Mouse (Mus musculus): ENCODE measurements around the gene Qars. TPM values are rescaled to one million over a fixed set of nuclear protein-coding genes. Genes with fewer than 3 reads are reported as not detected.
A peak's percentile ranks its signal among the peaks of the same experiment; 100 is the strongest.

Qars gene
- polyA plus RNA-seq, 1 experiment from 2014 or later: 70.8 TPM

GRCm38 (mm10) chr9:108516380-108517251 is 9.1 kb downstream of the Qars start, which contains the start of gene Qrich1:
TSS of gene Qrich1 (plus strand) at chr9:108516806.
- peaks cover 47% of the 10 kb centered on the region for H3K36me3 ChIP-seq (ENCODE audit: control insufficient read depth, insufficient read depth, low read length)
- H3K9me3 ChIP-seq (ENCODE audit: control insufficient read depth, low read length): no peaks in the 10 kb centered on the region
- H3K27ac ChIP-seq (replicated peaks; ENCODE audit: low read depth, low read length): peak within 1 kb of the TSS; percentile 99
- 1% methylated on average over 55 of the region's 55 CpGs for WGBS
- ATAC-seq (ENCODE audit: low FRiP score, low TSS enrichment): peak; percentile 96
- peak within 1 kb of the TSS; percentile 95 for H3K9ac ChIP-seq (replicated peaks; ENCODE audit: low read length)
- H3K4me2 ChIP-seq (ENCODE audit: low read length): peak within 1 kb of the TSS; percentile 86
- peak within 1 kb of the TSS; percentile 84 for H3K4me3 ChIP-seq (replicated peaks; ENCODE audit: low read depth, low read length)
- peaks cover 23% of the 10 kb centered on the region for H3K4me1 ChIP-seq (ENCODE audit: control insufficient read depth, insufficient read depth, low read length)
- peak; percentile 99 for DNase-seq
- no peaks in the 10 kb centered on the region for H3K27me3 ChIP-seq (ENCODE audit: control insufficient read depth, insufficient read depth, low read length)

DNA sequence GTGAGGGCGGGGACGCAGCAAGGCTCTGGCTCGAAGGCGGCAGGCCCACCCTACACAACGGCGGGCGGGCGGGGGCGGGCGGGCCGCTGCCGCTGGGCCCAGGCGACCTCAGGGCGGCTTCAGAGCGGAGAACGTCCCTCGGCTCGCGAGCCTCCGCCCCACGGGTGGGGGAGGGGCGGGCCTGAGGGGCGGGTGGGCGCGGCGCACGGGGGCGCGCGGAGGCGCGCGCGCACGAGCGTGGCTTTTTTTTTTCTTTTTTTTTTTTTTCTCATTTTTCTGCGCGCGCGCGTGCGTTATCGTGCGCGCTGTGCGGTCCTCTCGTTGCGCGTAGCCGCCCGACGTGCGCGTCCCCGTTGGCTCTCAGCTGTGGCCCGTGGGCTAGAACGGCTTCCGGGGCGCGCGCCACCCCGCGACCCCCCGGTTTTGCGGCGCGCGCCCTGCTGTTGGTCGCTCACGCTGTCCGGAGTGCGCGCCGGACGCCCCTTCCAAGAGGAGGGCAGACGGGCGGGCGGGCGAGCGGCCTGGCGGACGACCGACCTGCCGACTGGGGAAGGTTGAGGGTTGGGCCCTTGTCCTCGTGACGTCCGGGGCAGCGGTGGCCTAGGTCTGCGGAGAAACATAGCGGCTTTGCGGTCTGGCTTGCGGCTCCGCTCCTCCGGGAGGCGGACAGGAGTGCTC is 9.9 kb downstream of the Qars start:
- H3K4me2 ChIP-seq (ENCODE audit: low read length): peak overlapping the region; percentile 86
- ATAC-seq (ENCODE audit: low FRiP score, low TSS enrichment) (peak; percentile 79), DNase-seq (peak; percentile 95)
- no peaks in the 10 kb centered on the region for H3K27me3 ChIP-seq (ENCODE audit: control insufficient read depth, insufficient read depth, low read length)
- H3K9me3 ChIP-seq (ENCODE audit: control insufficient read depth, low read length): no peaks in the 10 kb centered on the region
- peak overlapping the region; percentile 84 for H3K4me3 ChIP-seq (replicated peaks; ENCODE audit: low read depth, low read length)
- peak overlapping the region; percentile 95 for H3K9ac ChIP-seq (replicated peaks; ENCODE audit: low read length)
- peaks cover 23% of the 10 kb centered on the region for H3K4me1 ChIP-seq (ENCODE audit: control insufficient read depth, insufficient read depth, low read length)
- peaks cover 39% of the 10 kb centered on the region for H3K36me3 ChIP-seq (ENCODE audit: control insufficient read depth, insufficient read depth, low read length)
- peak overlapping the region; percentile 99 for H3K27ac ChIP-seq (replicated peaks; ENCODE audit: low read depth, low read length)
- under 1% methylated on average over 74 of the region's 95 CpGs for WGBS

- peaks cover 34% of the 10 kb centered on the region for H3K36me3 ChIP-seq (ENCODE audit: control insufficient read depth, insufficient read depth, low read length)
- ATAC-seq (ENCODE audit: low FRiP score, low TSS enrichment) (no peak), DNase-seq (peak; percentile 75)
- peak overlapping the region; percentile 99 for H3K27ac ChIP-seq (replicated peaks; ENCODE audit: low read depth, low read length)
- H3K4me3 ChIP-seq (replicated peaks; ENCODE audit: low read depth, low read length): peak overlapping the region; percentile 84
- WGBS: under 1% methylated on average over 13 of the region's 13 CpGs
- H3K27me3 ChIP-seq (ENCODE audit: control insufficient read depth, insufficient read depth, low read length): no peaks in the 10 kb centered on the region
- peak overlapping the region; percentile 86 for H3K4me2 ChIP-seq (ENCODE audit: low read length)
- H3K9me3 ChIP-seq (ENCODE audit: control insufficient read depth, low read length): no peaks in the 10 kb centered on the region
- H3K4me1 ChIP-seq (ENCODE audit: control insufficient read depth, insufficient read depth, low read length): peaks cover 23% of the 10 kb centered on the region
- H3K9ac ChIP-seq (replicated peaks; ENCODE audit: low read length): peak overlapping the region; percentile 95
Observed at GRCm38 (mm10) chr9:108517931-108518332, 10.4 kb downstream of the Qars start.

DNA sequence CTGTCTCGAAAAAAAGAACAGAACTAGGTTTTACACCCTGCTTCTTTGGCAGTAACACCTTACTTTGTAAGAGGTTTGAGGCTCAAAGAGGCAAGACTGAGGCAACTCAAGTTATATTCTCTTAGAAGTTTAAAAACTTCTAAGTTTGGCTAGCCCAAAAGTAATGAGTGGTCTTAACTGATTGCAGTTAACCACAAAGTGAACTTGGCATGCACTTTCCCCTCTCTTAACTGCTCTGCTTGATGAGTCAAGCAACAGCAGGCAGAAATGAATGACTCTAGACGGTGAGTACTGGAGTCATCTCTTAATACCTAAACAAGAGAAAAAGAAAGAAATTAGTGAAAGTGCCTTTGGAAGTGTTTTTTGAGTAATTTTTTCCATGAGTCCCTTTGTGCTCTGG is 14.1 kb downstream of the Qars start:
- WGBS: 95% methylated on average over 2 of the region's 2 CpGs
- no peak overlapping the region for H3K27ac ChIP-seq (replicated peaks; ENCODE audit: low read depth, low read length)
- DNase-seq (no peak), ATAC-seq (ENCODE audit: low FRiP score, low TSS enrichment) (no peak)
- no peak overlapping the region for H3K4me2 ChIP-seq (ENCODE audit: low read length)
- H3K9ac ChIP-seq (replicated peaks; ENCODE audit: low read length): no peak overlapping the region
- H3K4me3 ChIP-seq (replicated peaks; ENCODE audit: low read depth, low read length): no peak overlapping the region
- H3K27me3 ChIP-seq (ENCODE audit: control insufficient read depth, insufficient read depth, low read length): no peaks in the 10 kb centered on the region
- H3K9me3 ChIP-seq (ENCODE audit: control insufficient read depth, low read length): no peaks in the 10 kb centered on the region
- H3K4me1 ChIP-seq (ENCODE audit: control insufficient read depth, insufficient read depth, low read length): peaks cover 16% of the 10 kb centered on the region
- H3K36me3 ChIP-seq (ENCODE audit: control insufficient read depth, insufficient read depth, low read length): peaks cover 14% of the 10 kb centered on the region

DNA sequence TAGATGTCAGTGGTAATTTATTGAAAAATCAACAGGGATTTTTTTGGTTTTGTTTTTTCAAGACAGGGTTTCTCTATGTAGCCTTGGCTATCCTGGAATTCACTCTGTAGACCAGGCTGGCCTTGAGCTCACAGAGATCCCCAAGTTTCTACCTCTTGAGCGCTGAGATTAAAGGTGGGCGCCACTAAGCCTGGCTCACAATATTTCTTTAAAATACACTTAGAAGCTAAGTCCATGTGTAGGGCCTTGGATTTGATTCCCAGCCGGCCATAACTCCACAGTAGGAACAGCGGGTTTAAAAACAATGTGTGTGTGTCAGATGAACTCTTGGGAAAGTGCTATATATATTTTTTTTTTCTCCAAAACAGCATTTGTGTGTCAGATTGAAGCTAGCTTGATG is 15.8 kb downstream of the Qars start:
- DNase-seq (no peak), ATAC-seq (ENCODE audit: low FRiP score, low TSS enrichment) (no peak)
- Histone ChIP-seq H3K4me1 (ENCODE audit: control insufficient read depth, insufficient read depth, low read length) (peaks cover 16% of the 10 kb centered on the region), H3K4me2 (ENCODE audit: low read length) (no peak overlapping the region), H3K27ac (replicated peaks; ENCODE audit: low read depth, low read length) (no peak overlapping the region), H3K27me3 (ENCODE audit: control insufficient read depth, insufficient read depth, low read length) (no peaks in the 10 kb centered on the region), H3K4me3 (replicated peaks; ENCODE audit: low read depth, low read length) (no peak overlapping the region), H3K36me3 (ENCODE audit: control insufficient read depth, insufficient read depth, low read length) (peaks cover 14% of the 10 kb centered on the region), H3K9me3 (ENCODE audit: control insufficient read depth, low read length) (no peaks in the 10 kb centered on the region), H3K9ac (replicated peaks; ENCODE audit: low read length) (no peak overlapping the region)
- 96% methylated on average over 4 of the region's 4 CpGs for WGBS

GRCm38 (mm10) chr9:108525400-108525799 is 17.9 kb downstream of the Qars start:
- Histone ChIP-seq H3K4me2 (ENCODE audit: low read length) (no peak overlapping the region), H3K4me1 (ENCODE audit: control insufficient read depth, insufficient read depth, low read length) (0 out of 2 replicates have a peak, but pooled peaks cover 1% of the 10 kb centered on the region), H3K9me3 (ENCODE audit: control insufficient read depth, low read length) (no peaks in the 10 kb centered on the region), H3K27me3 (ENCODE audit: control insufficient read depth, insufficient read depth, low read length) (no peaks in the 10 kb centered on the region), H3K9ac (replicated peaks; ENCODE audit: low read length) (no peak overlapping the region), H3K4me3 (replicated peaks; ENCODE audit: low read depth, low read length) (no peak overlapping the region), H3K36me3 (ENCODE audit: control insufficient read depth, insufficient read depth, low read length) (peaks cover 27% of the 10 kb centered on the region), H3K27ac (replicated peaks; ENCODE audit: low read depth, low read length) (no peak overlapping the region)
- 98% methylated on average over 3 of the region's 3 CpGs for WGBS
- ATAC-seq (ENCODE audit: low FRiP score, low TSS enrichment) (no peak), DNase-seq (no peak)

DNA sequence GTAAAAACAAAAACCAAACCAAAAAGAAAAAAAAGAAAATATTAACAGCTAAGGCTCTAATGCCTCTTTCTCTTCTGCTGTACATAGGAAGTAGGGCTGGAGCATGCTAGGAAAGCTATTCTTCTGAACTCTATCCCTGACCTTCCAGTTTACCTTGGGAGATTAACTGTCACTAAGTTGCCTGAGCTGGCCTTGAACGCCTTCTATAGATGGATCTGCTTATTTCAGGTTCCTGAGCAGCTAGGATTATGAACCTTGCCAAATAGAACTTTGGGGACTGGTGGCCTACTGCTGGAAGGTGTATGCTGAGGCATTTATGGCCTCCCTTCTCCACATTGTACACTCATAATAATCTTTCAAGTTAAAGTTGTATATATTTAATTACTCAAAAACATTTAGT is 23.4 kb downstream of the Qars start:
- no peak overlapping the region for H3K27ac ChIP-seq (replicated peaks; ENCODE audit: low read depth, low read length)
- no peaks in the 10 kb centered on the region for H3K9me3 ChIP-seq (ENCODE audit: control insufficient read depth, low read length)
- 91% methylated on average over 1 of the region's 1 CpGs for WGBS
- no peaks in the 10 kb centered on the region for H3K4me1 ChIP-seq (ENCODE audit: control insufficient read depth, insufficient read depth, low read length)
- H3K4me2 ChIP-seq (ENCODE audit: low read length): no peak overlapping the region
- ATAC-seq (ENCODE audit: low FRiP score, low TSS enrichment) (no peak), DNase-seq (no peak)
- no peaks in the 10 kb centered on the region for H3K27me3 ChIP-seq (ENCODE audit: control insufficient read depth, insufficient read depth, low read length)
- H3K9ac ChIP-seq (replicated peaks; ENCODE audit: low read length): no peak overlapping the region
- peaks cover 75% of the 10 kb centered on the region for H3K36me3 ChIP-seq (ENCODE audit: control insufficient read depth, insufficient read depth, low read length)
- H3K4me3 ChIP-seq (replicated peaks; ENCODE audit: low read depth, low read length): no peak overlapping the region

- DNase-seq (no peak), ATAC-seq (ENCODE audit: low FRiP score, low TSS enrichment) (no peak)
- Histone ChIP-seq H3K4me3 (replicated peaks; ENCODE audit: low read depth, low read length) (no peak overlapping the region), H3K9ac (replicated peaks; ENCODE audit: low read length) (no peak overlapping the region), H3K27ac (replicated peaks; ENCODE audit: low read depth, low read length) (no peak overlapping the region), H3K4me2 (ENCODE audit: low read length) (no peak overlapping the region), H3K9me3 (ENCODE audit: control insufficient read depth, low read length) (no peaks in the 10 kb centered on the region), H3K27me3 (ENCODE audit: control insufficient read depth, insufficient read depth, low read length) (no peaks in the 10 kb centered on the region), H3K36me3 (ENCODE audit: control insufficient read depth, insufficient read depth, low read length) (peaks cover 80% of the 10 kb centered on the region), H3K4me1 (ENCODE audit: control insufficient read depth, insufficient read depth, low read length) (no peaks in the 10 kb centered on the region)
- WGBS: 93% methylated on average over 1 of the region's 1 CpGs
Observed at GRCm38 (mm10) chr9:108531496-108531895, 24.0 kb downstream of the Qars start.
